Mouse (Mus musculus): ENCODE data around the gene Nxn.
"Not testable (repeated sequence)": the region's sequence is repeated elsewhere in the genome, so short reads cannot be mapped to it uniquely, and the experiment has no call there.

Gene Nxn

DNA sequence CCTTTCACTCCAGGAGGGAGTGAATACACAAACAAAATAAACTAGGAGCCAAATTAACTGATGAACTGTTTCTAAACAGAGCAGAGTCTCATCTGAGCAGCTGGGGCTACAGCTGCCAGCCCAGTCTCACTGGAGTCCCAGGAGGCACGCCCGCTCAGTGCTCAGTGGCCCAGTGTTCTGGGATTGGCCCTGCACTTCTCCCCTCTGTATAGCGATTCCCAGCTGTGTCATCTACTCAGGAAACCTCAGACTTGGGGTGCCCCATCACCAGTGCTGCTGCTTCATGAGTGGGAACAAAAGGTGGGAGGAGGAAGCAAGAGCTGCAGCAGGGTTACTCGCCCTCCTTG lies 145.0 kb downstream of the Nxn start:
- no peak for DNase-seq

DNA sequence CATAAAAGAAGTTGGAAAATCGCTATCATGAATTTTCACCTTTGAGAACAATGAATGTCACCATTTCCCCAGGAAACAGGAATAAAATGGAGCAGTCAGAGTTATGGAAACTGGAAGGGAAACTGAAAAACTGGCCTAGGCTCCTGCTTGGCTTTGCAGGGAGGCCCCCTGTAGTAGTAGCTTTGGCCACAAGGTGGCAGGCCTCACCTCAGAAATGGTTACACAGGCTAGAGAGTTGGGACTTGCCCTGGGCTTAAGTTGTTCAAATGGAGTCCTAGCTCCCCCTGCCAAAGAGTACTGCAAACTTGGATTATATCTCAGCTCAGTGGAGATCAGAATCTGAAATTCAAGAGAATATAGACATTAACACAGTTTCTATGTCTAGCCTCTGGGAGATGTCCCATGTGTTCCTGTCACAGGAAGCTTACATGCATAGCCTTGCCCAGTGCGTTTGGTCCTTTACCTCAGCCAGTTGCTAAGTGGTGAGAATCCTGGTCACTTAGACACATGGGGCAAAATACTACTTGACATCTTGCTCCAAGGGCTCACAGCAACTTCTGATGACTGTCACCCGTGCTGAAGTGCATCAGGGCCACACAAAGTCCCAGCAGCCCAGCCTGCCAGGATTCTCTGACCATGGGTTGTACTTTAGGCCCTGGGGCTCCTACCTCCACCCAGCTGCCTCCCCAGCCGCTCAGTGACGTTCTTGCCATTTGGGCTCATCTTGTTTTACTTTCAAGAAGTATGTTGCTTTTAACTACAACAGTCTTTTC lies 145.6 kb downstream of the Nxn start:
- peak; percentile 86 to 92 for DNase-seq

DNA sequence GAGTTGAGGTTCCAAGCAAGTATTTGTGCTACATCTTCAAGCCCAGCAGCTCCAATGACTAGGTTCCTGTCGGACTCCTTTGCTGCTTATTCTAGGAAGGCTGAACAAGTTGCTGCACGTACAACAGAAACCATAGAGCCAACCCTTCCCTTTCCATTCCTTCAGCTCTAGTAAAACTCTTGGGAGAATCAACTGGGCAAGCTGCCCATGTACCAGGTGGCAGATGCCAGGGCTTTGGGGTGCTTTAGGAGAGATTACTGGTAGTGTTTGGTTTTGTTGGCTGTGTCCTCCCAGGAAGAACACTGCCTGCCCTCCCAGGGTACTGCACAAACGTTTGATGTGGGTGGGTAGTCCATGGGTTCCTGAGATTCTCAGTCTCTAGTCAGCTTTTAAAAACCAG lies 146.9 kb downstream of the Nxn start:
- no peak for DNase-seq

DNA sequence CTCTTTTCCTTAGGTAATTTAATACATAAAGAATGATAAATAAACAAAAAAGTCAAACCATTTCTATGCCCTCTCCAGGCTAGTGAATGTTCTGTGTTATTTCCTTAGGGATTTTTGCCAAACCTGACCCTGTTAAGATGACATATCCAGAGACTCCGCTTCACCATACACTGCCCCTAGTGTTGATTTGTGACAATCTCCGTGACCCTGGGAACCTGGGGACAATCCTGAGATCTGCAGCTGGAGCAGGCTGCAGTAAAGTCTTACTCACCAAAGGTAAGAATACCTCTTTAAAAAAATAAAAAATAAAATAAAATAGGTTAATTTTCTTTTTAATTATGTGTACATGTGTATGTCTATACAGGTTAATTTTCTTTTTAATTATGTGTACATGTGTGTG lies 151.7 kb downstream of the Nxn start:
- no peak for DNase-seq

DNA sequence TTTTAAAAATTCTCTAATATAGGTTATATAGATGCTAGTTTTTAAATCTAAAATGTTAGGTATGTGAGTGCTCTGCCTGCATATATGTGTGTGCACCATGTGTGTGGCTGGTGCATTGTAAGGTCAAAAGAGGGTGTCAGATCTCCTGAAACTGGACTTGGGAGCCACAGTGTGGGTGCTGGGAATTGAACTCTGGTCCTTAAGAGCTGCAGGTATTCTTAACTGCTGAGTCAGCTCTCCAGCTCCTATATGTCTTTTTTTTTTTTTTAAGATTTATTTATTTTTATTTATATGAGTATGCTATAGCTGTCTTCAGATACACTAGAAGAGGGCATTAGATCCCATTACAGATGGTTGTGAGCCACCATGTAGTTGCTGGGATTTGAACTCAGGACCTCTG lies 152.5 kb downstream of the Nxn start:
- no peak for DNase-seq

DNA sequence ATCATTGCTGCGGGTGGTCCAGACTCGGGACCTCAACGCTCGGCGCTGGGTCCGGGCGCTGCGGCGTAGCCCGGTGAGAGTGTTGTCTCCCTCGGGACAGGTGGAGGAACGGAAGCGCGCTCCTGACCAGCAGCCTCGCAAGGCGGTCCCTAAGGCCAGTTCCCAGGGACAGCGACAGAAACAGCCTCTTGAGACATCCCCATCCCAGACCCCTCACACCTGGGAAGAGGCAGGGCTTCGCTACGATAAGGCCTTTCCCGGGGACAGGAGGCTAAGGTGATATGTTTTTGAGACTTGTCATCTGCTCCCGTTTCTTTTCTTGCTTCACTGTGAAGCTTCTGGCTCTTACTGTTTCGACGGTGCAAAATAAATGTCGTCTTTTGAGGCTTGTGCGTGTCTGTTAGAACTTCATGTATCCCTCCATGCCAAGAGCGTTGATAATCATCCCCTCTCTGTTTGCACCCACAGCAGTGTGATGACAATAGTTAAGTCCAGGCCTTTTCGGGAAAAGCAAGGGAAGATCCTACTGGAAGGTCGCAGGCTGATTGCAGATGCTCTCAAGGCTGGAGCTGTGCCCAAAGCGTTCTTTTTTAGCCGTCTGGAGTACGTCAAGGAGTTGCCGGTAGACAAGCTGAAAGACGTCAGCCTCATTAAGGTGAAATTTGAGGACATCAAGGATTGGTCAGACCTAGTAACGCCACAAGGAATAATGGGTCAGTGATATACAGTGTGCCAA lies 155.0 kb downstream of the Nxn start:
- no peak for DNase-seq

DNA sequence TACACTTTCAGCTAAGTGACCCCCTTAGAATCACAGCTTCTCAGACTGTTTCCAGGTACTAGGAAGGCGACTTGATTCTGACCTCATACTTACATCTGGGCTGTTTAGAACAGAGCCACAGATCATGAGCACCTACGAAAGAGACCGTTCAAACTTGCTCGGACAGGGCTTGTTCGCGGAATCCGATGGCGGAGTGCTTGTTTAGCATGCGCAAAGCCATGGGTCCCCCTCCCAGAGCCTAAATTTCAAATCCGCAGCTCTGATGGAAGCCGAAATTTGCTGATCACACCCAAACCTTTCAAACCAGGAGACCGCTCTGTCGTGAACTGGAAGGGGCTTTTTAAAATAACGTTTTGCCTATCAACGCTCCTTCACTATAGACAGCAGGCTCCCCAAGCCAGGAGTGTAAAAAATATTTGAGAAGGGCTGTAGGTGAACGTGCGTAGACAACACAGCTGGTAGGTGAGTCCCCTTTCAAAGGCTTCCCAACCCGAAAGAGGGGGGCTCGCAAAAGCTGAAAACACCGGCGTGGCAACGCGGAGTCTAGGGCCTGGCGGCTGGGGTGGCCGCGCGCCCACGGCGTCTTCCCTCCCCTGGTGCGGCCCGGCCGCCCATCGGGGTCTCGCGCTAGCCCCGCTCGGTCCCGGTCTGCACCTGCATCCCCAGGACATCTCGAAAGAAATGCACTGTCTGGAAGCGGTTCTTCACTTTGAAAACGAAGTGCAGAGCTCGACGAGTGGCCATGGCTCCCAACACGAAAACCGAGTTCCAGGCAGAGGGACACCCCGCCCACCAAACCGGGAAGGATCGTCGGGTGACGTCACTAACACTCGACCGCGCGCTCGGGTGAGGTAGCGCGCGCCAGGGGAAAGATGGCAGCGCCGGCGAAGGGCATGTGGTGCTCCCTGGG lies 155.8 kb downstream of the Nxn start, which contains the start of the genes Mrm3 and Glod4:
TSS of gene Mrm3 (plus strand) at position 815 of the 910 bp plus-strand sequence.
TSS of gene Glod4 (minus strand) at position 825 of the 910 bp plus-strand sequence.
- peak; percentile 94 to 95 for DNase-seq

DNA sequence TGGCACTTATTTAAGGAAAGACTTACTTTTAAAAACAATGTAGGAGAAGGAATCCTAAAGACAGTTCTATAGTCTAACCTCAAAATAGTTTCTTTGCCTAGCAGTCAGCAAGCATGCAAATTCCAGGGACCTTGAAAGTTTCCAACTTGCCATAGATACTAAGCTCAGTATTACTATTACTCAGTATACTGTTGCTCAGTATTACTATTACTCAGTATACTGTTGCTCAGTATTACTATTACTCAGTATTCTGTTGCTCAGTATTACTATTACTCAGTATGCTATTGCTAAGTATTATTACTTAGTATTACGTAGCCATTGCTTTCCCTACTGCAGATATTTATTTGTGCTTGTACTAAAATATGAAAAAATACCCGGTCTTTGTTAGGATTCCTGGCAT lies 159.2 kb downstream of the Nxn start:
- DNase-seq = no peak

DNA sequence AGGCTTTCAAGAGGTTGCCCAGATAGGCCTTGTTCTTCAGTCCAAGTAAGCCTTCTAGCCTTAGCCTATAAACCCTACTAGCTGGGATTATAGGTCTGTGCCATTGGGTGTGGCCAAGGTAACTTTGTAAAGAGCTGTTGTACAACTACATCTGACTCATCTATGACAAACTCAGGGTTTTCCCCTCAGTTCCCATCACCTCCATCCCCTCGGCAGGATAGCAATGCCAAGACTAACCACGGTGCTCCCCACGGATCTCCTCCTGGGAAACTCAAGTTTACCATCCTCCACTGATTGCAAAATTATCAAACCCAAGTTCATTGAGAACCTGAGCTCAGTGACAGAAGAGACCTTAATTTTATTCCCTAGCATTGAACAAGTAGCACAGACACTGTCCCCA lies 162.8 kb downstream of the Nxn start:
- no peak for DNase-seq

DNA sequence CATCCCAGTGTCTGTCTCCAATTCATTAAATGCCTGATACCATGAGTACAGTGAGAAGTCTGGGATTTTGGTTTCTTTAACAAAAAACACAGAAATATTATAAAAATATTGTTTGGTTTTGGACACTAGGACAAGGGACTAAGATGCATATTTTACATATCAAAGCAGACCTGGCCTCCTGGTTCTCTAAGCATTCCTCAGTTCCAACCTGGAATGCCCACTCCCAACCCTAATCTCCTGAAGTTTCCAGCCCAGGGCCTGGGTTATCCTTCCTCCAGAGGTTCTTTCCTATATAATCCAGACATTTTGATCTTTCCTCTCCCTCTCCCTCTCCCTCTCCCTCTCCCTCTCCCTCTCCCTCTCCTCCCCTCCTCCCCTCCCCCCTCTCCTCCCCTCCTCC lies 173.9 kb downstream of the Nxn start:
- no peak for DNase-seq

DNA sequence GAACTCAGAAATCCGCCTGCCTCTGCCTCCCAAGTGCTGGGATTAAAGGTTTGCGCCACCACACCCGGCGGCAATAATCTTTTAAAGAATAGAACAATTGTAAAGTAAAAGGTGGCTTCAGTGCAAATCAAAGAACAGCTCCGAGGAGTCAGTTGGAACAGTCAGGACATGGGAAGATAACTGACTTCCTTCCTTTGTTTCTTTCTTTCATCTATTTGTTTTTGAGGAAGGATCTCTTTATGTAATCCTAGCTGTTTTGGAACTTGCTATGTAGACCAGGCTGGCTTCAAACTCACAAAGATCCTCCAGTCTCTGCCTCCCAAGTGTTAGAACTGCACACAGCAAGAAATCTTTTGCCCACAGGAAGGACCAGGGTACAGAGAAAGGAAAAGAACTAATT lies 174.3 kb downstream of the Nxn start:
- no peak for DNase-seq

DNA sequence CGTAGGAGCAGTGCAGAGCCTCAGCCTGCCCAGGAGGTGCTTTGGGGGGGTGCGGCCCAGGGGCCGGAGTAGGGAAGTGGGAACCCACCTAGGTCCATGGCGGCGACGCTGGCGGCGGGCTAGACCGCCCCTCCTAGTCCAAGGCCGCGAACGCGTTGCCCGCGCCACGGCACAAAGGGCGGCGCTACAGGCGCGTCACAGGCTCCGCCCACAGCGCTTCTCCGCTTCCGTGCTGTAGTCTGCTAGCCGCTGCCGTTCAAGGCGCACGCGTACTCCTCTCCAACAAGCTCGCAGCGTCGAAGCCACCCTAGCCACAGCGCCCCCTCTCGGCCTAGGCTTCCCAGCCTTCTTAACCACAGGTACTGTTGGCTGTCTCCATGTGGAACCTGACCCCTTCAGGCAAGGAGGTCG lies 181.5 kb downstream of the Nxn start, which contains the start of the genes Dbil5 and Gemin4:
TSS of gene Dbil5 (plus strand) at position 219 of the 411 bp plus-strand sequence.
TSS of gene Gemin4 (minus strand) at position 275 of the 411 bp plus-strand sequence.
- DNase-seq = peak; percentile 98

DNA sequence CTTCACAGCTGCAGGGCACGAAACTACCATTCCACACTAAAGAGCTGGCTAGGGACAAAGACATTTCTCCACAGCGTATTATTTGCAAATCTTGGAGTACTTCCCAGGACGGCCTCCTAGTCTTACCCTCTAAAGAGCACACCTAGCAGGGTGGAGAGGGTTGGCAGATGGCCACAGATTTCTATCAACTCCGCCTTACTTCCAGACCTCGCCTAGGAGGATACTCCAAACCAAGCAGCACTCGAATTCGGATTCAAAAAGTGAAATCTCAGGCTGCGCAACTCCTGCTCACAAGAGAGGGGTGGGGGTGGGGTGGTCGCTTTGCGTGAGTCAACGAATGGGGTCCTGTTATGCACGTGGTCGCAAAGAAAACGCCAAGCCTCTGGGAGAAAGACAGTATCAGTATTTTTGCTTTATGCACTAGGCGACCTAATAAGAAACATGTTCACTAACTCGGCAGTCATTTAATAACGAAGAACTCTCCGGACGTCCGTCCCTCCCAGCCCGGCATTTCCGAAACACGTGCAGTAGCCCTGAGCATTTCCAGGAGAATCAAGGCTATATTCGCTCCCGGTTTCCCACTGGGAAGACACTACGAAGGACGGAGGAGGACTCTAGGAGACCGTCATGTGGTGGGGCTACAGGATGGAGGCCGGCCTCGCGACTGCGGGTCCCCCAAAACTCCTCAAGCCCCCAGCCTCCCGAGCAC lies 182.1 kb downstream of the Nxn start:
- peak; percentile 72 to 76 for DNase-seq

DNA sequence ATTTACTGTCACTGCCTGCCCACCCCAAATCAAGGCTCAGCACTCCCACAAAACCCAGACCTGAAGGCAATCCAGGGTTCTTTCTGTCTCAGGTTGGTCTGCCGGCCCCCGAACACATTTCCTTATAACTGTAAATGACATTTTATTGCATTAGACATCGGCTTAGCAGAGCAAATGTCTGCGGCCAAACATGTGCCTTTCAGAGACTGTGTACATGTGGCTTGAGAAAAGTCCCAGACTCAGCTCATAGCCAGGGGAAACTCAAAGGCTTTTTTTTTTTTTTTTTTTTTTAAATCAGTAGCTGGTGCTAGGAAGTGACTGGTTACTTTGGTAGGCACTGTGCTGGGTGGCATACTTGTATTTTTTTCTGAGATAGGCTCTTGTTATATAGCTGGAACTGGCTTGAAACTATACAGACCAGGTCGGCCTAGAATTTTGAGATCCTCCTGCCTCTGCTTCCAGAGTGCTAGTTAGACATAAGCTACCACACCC lies 182.8 kb downstream of the Nxn start:
- no peak for DNase-seq

DNA sequence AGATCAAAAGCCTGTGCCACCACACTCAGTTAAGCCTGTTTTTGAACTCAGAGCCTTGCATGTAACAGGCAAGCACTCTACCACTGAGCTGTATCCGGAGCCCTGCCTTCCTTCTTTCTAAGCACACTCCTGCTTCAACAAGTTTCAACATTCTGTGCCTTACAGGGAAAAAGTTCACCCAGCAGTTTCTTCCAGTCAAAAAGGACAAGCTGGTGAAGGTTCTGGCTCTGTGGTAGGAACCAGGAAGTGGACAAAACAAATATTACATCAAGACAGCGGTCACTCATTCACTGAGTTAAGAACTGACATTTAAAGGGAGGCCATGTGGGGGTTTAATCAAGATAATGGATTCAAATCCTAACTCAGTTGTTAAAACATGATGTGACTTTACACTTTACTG lies 183.9 kb downstream of the Nxn start:
- no peak for DNase-seq

DNA sequence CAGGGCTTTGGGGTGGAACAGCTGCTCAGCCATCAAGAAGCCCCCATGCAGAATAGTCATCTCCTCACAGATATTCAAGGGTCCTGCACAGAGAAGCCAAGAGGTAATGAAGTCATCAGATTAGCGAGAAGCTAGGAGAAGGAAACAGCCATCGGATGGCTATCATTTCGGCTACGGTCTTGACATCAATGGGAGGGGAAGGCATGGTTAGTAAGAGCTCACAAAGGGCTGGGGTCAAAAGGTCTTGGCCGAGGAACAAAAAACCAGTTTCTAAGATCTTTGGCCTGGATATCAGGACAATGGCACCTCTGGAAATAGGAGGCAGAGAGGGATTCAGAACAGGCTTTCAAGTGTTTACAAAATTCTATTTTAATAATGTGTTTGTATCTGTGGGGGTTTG lies 185.1 kb downstream of the Nxn start:
- no peak for DNase-seq

DNA sequence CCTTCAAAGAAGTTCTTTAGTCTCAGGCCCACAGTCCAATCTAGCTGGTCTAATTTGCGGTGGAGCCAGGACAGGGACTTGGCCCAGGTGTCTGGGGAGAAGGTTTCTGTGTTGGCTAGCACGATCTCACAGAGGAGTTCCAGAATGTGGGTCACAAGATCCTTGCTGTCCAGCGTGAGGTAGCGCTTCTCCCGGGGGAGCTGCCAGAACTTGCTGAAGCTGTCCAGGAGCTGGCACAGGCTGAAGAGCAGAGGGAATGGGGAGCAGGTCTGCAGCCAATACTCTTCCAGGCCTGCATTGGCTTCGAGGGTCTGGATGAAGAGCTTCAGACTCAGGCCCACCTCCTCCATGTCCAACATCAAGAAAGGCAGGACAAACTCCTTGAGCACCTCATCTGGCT lies 187.3 kb downstream of the Nxn start:
- DNase-seq = not testable (repeated sequence)

DNA sequence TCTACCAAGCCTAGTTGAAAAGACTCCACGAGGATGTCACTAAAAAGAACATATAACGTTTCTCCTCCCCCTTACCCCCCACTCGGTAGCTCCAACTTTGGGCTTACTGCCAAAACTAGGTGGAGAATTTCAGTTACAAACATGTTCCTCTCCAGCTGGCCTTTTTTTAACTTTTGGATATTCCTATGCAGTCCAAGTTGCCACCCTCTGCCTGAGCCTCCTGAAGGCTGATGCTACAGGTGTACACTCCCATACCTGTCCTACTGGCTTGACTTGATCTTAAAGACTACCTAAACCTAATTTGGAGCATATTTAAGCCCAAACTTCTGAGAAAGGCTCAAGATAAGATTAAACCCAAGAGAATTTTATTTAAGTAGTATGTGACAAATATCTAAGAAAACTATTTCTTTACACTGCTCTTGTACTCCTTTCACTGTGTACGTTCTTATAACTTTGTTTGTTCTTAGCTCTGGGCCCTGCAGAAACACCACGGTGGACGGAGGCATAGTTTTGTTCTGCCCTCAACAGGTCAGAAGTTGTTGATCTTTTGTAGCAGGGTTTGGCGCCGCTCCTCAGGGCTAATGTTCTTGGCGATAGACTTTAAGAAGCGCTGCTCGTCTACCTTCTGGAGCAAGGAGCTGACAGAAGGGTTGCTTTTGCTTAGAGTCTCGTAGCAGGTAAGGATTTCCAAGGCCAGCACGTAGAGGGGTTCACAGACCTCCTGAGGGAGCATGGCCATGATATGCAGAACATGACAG lies 188.5 kb downstream of the Nxn start:
- no peak for DNase-seq

Data from kidney, postnatal 25 days (tissue).